Mouse (Mus musculus): Measurements from ENCODE around the gene Gal3st3. TPM values are rescaled to one million over a fixed set of nuclear protein-coding genes. Genes with fewer than 3 reads are reported as not detected.

Gal3st3 gene
- 42.3 and 48.3 TPM in 2 replicates for polyA plus RNA-seq (2015; fragmentation: Nextera tagmentation; extraction: Ambion mirVana)

- ATAC-seq: peak; percentile 67
- no peaks in the 10 kb centered on the region for H3K9me3 ChIP-seq (ENCODE audit: control insufficient read depth, low read length)
- peak within 1 kb of the TSS; percentile 65 for H3K4me3 ChIP-seq (ENCODE audit: low read length)
- peak within 1 kb of the TSS; percentile 90 for H3K9ac ChIP-seq (ENCODE audit: low read depth, low read length)
- H3K27ac ChIP-seq (ENCODE audit: low read depth, low read length): peak within 1 kb of the TSS; percentile 87
- peaks cover 32% of the 10 kb centered on the region for H3K4me1 ChIP-seq (ENCODE audit: control insufficient read depth, insufficient read depth, low read depth, low read length)
- peak within 1 kb of the TSS; percentile 74 for H3K4me2 ChIP-seq (ENCODE audit: low read length)
- peaks cover 3% of the 10 kb centered on the region for H3K36me3 ChIP-seq (ENCODE audit: control insufficient read depth, insufficient read depth, low read length)
- WGBS: 2% methylated on average over 31 of the region's 32 CpGs
- no peaks in the 10 kb centered on the region for H3K27me3 ChIP-seq (replicated peaks; ENCODE audit: control insufficient read depth, insufficient read depth, low read length)
Observed at GRCm38 (mm10) chr19:5297903-5298800, at the start of gene Gal3st3. Gene Gal3st3, plus strand, starts transcription at chr19:5298331.

GRCm38 (mm10) chr19:5257140-5257539 is 41.0 kb upstream of the Gal3st3 start:
- H3K27me3 ChIP-seq (replicated peaks; ENCODE audit: control insufficient read depth, insufficient read depth, low read length): no peaks in the 10 kb centered on the region
- H3K9me3 ChIP-seq (ENCODE audit: control insufficient read depth, low read length): no peaks in the 10 kb centered on the region
- H3K9ac ChIP-seq (ENCODE audit: low read depth, low read length): no peak overlapping the region
- no peak overlapping the region for H3K4me2 ChIP-seq (ENCODE audit: low read length)
- no peak overlapping the region for H3K27ac ChIP-seq (ENCODE audit: low read depth, low read length)
- no peaks in the 10 kb centered on the region for H3K36me3 ChIP-seq (ENCODE audit: control insufficient read depth, insufficient read depth, low read length)
- 61% methylated on average over 3 of the region's 3 CpGs for WGBS
- no peaks in the 10 kb centered on the region for H3K4me1 ChIP-seq (ENCODE audit: control insufficient read depth, insufficient read depth, low read depth, low read length)
- H3K4me3 ChIP-seq (ENCODE audit: low read length): no peak overlapping the region
- ATAC-seq: no peak

- Histone ChIP-seq H3K4me2 (ENCODE audit: low read length) (no peak overlapping the region), H3K9me3 (ENCODE audit: control insufficient read depth, low read length) (no peaks in the 10 kb centered on the region), H3K36me3 (ENCODE audit: control insufficient read depth, insufficient read depth, low read length) (no peaks in the 10 kb centered on the region), H3K27me3 (replicated peaks; ENCODE audit: control insufficient read depth, insufficient read depth, low read length) (no peaks in the 10 kb centered on the region), H3K4me1 (ENCODE audit: control insufficient read depth, insufficient read depth, low read depth, low read length) (peaks cover 21% of the 10 kb centered on the region), H3K9ac (ENCODE audit: low read depth, low read length) (no peak overlapping the region), H3K27ac (ENCODE audit: low read depth, low read length) (no peak overlapping the region), H3K4me3 (ENCODE audit: low read length) (no peak overlapping the region)
- ATAC-seq: no peak
- 94% methylated on average over 5 of the region's 5 CpGs for WGBS
Observed at GRCm38 (mm10) chr19:5267015-5267414, 31.1 kb upstream of the Gal3st3 start.

GRCm38 (mm10) chr19:5268017-5268416 is 30.1 kb upstream of the Gal3st3 start:
- Histone ChIP-seq H3K4me1 (ENCODE audit: control insufficient read depth, insufficient read depth, low read depth, low read length) (peaks cover 22% of the 10 kb centered on the region), H3K27me3 (replicated peaks; ENCODE audit: control insufficient read depth, insufficient read depth, low read length) (no peaks in the 10 kb centered on the region), H3K9ac (ENCODE audit: low read depth, low read length) (no peak overlapping the region), H3K4me3 (ENCODE audit: low read length) (no peak overlapping the region), H3K9me3 (ENCODE audit: control insufficient read depth, low read length) (no peaks in the 10 kb centered on the region), H3K27ac (ENCODE audit: low read depth, low read length) (no peak overlapping the region), H3K4me2 (ENCODE audit: low read length) (no peak overlapping the region), H3K36me3 (ENCODE audit: control insufficient read depth, insufficient read depth, low read length) (no peaks in the 10 kb centered on the region)
- no peak for ATAC-seq

GRCm38 (mm10) chr19:5268875-5269274 is 29.3 kb upstream of the Gal3st3 start:
- Histone ChIP-seq H3K4me2 (ENCODE audit: low read length) (no peak overlapping the region), H3K9me3 (ENCODE audit: control insufficient read depth, low read length) (no peaks in the 10 kb centered on the region), H3K4me1 (ENCODE audit: control insufficient read depth, insufficient read depth, low read depth, low read length) (peaks cover 22% of the 10 kb centered on the region), H3K4me3 (ENCODE audit: low read length) (no peak overlapping the region), H3K27ac (ENCODE audit: low read depth, low read length) (no peak overlapping the region), H3K27me3 (replicated peaks; ENCODE audit: control insufficient read depth, insufficient read depth, low read length) (no peaks in the 10 kb centered on the region), H3K9ac (ENCODE audit: low read depth, low read length) (no peak overlapping the region), H3K36me3 (ENCODE audit: control insufficient read depth, insufficient read depth, low read length) (no peaks in the 10 kb centered on the region)
- 87% methylated on average over 3 of the region's 3 CpGs for WGBS
- no peak for ATAC-seq

- Histone ChIP-seq H3K4me3 (ENCODE audit: low read length) (no peak overlapping the region), H3K4me2 (ENCODE audit: low read length) (no peak overlapping the region), H3K36me3 (ENCODE audit: control insufficient read depth, insufficient read depth, low read length) (peaks cover 3% of the 10 kb centered on the region; the same call in 1 of the 2 replicates), H3K9me3 (ENCODE audit: control insufficient read depth, low read length) (no peaks in the 10 kb centered on the region), H3K27ac (ENCODE audit: low read depth, low read length) (no peak overlapping the region), H3K27me3 (replicated peaks; ENCODE audit: control insufficient read depth, insufficient read depth, low read length) (no peaks in the 10 kb centered on the region), H3K4me1 (ENCODE audit: control insufficient read depth, insufficient read depth, low read depth, low read length) (peaks cover 22% of the 10 kb centered on the region), H3K9ac (ENCODE audit: low read depth, low read length) (no peak overlapping the region)
- no peak for ATAC-seq
- 86% methylated on average over 5 of the region's 5 CpGs for WGBS
Observed at GRCm38 (mm10) chr19:5269392-5269791, 28.7 kb upstream of the Gal3st3 start.

- 52% methylated on average over 1 of the region's 1 CpGs for WGBS
- Histone ChIP-seq H3K36me3 (ENCODE audit: control insufficient read depth, insufficient read depth, low read length) (peaks cover 11% of the 10 kb centered on the region), H3K27ac (ENCODE audit: low read depth, low read length) (no peak overlapping the region), H3K27me3 (replicated peaks; ENCODE audit: control insufficient read depth, insufficient read depth, low read length) (no peaks in the 10 kb centered on the region), H3K4me1 (ENCODE audit: control insufficient read depth, insufficient read depth, low read depth, low read length) (peaks cover 22% of the 10 kb centered on the region), H3K9me3 (ENCODE audit: control insufficient read depth, low read length) (no peaks in the 10 kb centered on the region), H3K9ac (ENCODE audit: low read depth, low read length) (no peak overlapping the region), H3K4me3 (ENCODE audit: low read length) (peak overlapping the region; percentile 99), H3K4me2 (ENCODE audit: low read length) (peak overlapping the region; percentile 83)
- ATAC-seq: no peak
Observed at GRCm38 (mm10) chr19:5271430-5271829, 26.7 kb upstream of the Gal3st3 start.

GRCm38 (mm10) chr19:5272326-5272795 is 25.8 kb upstream of the Gal3st3 start:
- Histone ChIP-seq H3K27me3 (replicated peaks; ENCODE audit: control insufficient read depth, insufficient read depth, low read length) (no peaks in the 10 kb centered on the region), H3K4me2 (ENCODE audit: low read length) (peak overlapping the region; percentile 83), H3K36me3 (ENCODE audit: control insufficient read depth, insufficient read depth, low read length) (peaks cover 15% of the 10 kb centered on the region), H3K4me3 (ENCODE audit: low read length) (peak overlapping the region; percentile 99), H3K9me3 (ENCODE audit: control insufficient read depth, low read length) (no peaks in the 10 kb centered on the region), H3K9ac (ENCODE audit: low read depth, low read length) (peak overlapping the region; percentile 96), H3K27ac (ENCODE audit: low read depth, low read length) (peak overlapping the region; percentile 93), H3K4me1 (ENCODE audit: control insufficient read depth, insufficient read depth, low read depth, low read length) (peaks cover 22% of the 10 kb centered on the region)
- ATAC-seq: peak; percentile 64
- under 1% methylated on average over 28 of the region's 30 CpGs for WGBS
